Mouse (Mus musculus) adrenal gland, adult 8-10 months (tissue): ENCODE measurements at regions not wholly inside any gene's neighbourhood (a gene's known extent, or its start where the extent isn't known, plus 50 kb on each side); places are given as distances from the start of the nearest gene placed in this dataset.

ENCODE experiments used
- DNase-seq: peaks from one replicate; pipeline ENCODE4 v3.0.0; 2022

- no peak for DNase-seq
These were observed 56.6 kb downstream of the Olig3 start for GRCm38 (mm10) chr10:19412926-19413325.

DNA sequence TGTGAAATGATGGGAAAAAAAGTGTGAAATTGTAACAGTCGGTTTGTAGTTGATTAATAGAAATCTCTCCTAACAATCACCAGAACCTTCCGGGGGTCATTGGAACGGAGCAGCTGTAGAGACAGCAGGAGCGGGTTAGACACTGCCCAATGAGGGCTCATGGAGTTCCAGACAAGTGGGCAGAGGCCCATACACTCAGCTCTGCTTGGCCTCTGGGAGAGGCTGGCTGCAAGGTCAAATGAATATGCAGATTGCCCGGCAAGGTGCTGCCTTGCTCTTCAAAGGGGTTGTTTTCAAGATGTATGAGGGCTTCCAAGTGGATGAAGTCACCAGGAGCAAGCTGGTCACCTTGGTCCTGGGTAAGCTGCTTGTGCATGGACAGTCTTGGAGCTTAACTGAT, 57.6 kb downstream of the Olig3 start:
- no peak for DNase-seq

GRCm38 (mm10) chr10:19414834-19415233, 58.5 kb downstream of the Olig3 start:
- no peak for DNase-seq

DNA sequence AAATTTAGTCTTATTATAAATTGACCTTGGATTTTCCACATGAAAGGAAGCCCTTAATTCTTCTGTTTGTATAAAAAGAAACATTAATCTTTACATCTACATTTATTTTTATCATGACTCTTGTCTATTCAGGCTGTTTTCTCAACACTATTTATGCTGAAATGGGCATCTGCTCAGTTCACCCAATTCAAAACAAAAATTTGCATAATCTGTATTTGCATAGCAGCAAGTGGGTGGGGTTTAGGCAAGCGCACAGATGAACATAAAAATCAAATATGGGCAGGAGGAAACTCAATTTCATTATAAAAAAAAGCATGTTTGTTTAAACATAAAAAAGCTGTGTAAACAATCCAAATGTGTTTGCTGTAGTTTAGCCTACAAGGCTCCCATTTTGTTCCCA, 67.7 kb downstream of the Olig3 start:
- DNase-seq: no peak

DNA sequence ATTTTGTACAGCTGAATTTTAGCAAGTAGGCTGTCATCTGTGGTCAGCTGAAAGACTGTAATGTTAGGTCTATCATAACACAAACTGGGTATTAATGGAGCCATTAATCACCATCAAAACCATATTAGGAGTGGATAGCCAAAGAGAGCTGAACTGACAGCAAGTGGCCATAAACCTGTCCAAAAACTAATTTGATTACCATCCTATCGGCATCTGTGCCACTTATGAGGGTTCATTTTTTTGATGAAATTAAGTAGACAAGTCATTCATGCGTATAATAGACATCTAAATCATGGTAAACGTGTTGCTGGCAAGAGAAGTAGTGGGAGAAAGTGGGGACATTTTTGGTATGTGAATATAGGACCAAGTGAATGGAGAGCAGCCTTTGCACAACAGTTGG, 68.6 kb downstream of the Olig3 start:
- no peak for DNase-seq

GRCm38 (mm10) chr10:19426835-19427234, 70.5 kb downstream of the Olig3 start:
- no peak for DNase-seq

- DNase-seq: no peak
These were observed 76.2 kb downstream of the Olig3 start for GRCm38 (mm10) chr10:19432515-19432914.

DNA sequence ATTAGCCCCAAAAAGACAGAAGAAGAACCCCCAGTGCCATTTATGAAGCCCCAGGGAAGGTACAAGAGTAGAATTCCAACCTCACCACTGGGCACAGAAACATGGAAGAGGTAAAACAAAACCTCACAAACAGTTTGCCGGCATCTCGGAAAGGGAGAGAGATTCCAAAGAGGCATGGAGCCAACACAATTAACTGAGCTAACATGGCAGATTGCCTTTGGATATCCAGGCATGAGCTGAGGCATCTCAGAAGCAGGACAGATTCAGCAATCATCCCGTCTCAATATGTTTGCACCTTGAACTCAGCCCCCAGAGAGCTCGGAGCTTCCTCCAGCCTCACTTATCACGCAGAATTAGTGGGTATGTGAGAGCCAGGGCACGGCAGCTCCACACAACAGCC, 78.3 kb downstream of the Olig3 start:
- DNase-seq: no peak

- DNase-seq: no peak
These were observed 85.5 kb downstream of the Olig3 start for GRCm38 (mm10) chr10:19441807-19442206.

DNA sequence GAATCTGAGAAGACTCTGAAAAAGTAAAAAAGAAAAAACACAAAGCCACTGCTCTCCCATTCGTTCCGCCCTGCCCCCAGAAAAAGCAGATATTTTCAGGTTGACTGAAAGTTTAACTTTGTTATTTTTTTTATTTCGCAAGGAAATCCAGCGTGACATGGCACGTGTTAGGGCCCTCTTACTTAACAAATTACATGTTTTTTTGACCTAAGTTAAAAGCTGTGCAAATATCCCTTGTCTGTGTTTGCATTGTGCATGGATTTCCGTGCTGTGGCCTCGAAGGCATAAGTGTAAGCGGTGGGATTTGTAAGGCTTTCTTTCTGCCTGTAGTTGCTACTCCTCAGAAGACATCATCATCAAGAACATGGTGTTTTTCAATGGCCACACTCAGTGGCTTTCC, 87.2 kb downstream of the Olig3 start:
- no peak for DNase-seq

DNA sequence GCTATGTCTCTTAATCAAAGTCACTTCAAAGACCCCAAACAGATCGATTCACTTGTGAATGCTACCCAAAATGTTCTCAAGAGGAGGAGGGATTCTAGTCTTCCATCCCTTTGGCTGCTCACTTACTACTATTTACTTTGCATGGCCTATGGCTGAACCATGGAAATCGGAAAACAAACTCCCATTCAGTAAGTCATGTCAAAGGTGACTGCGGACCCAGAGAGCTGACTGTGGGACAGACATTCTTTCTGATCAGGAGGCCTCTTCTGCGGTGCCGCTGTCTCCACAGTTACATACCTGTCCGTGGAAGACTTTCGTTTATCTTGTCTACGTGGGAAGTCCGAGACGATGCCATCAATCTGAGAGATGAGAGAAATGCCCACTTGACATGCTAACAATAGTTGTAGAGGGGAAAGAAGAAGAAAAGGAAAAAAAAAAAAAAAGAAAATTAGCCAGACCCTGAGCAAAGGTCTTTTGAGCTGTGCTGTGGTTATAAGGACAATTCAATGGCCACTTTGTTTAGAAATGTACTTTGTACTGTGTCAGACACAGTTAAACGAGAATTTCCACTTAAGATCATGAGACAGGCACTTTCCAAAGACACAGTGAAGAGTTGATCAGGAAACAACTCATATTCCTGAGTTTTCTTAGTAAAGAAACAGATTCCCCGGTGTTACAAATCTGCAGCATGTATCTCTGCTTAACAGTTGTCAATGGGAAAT, 92.7 kb downstream of the Olig3 start:
- DNase-seq: no peak

- DNase-seq: no peak
These were observed 102.7 kb downstream of the Olig3 start for GRCm38 (mm10) chr10:19459053-19459452.

- no peak for DNase-seq
These were observed 103.4 kb downstream of the Olig3 start for GRCm38 (mm10) chr10:19459709-19460108.

GRCm38 (mm10) chr10:19460164-19460563, 103.8 kb downstream of the Olig3 start:
- no peak for DNase-seq

DNA sequence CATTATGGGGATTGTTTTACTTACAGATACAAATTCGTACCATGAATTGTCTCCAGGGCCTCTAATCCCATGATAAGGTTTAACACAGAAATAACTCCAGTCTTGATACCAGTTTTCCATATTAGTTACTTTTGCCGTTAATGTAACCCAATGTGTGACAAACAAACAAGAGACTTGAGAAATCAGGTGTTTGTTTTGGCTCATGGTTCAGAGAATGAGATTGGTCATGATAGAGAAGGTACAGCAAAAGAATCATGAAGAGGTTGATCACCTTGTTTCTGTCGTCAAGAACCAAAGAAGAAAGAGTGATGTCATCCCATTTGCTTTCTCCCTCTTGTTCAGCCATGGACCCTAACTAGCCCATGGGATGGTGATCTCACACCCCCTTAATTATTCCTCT, 107.5 kb downstream of the Olig3 start:
- no peak for DNase-seq

GRCm38 (mm10) chr10:19464504-19464903, 108.2 kb downstream of the Olig3 start:
- DNase-seq: no peak

GRCm38 (mm10) chr10:19471349-19472040, 115.2 kb downstream of the Olig3 start:
- DNase-seq: no peak

GRCm38 (mm10) chr10:19472066-19472465, 115.7 kb downstream of the Olig3 start:
- no peak for DNase-seq

DNA sequence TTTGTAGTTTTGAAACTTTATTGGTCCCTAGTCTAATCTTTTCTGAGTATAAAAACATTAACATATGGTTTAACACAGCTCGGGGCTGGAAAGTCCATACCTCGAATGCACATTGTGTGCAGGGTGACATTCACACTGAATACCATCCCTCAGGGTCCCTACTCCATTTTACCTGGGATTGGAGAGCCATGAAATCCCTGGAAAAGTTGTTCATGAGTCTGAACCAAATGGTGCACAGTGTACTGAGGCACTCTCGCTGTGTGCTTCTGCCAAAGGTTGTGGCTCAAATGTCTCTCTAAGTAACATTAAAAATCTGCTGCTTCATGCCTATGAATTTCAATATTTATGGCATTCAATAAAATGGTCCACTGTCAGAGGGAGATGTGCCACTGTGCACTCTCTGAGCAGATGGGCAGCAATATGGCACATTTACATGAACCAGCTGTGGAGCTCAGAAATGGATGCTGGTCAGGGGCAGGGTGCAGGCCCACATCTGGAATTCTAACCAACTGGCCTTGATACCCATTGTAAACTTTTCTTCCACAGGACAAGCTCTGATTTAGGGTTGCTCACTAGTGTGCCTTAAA, 116.7 kb downstream of the Olig3 start:
- DNase-seq: no peak

DNA sequence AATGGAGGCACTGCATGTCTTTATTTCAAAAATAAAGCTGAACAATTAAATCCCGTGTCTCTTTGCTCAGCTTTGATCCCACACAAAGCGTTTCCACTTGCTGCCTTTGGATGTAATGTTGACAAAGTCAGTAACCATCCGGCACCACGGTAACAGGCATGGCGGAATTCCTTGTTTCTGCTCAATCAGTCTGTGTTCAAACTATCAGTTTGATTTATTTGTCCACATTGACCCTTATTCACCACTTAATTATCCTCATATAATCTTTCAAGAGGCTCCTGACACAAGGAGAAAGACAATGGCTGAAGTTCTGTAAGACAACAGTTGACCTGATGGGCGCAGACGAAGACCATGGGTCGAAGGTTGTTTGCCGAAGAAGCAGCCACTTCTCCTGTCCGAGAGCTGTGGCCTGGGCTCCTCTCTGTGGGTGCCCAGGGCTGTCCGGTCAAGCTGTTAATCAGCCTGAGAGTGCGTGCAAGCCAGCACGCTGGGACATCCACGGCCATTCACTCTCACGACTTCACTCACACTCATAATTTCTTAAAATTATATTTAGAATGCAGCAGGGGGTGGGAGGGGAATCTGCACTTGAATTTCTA, 106.1 kb upstream of the Ifngr1 start:
- DNase-seq: no peak

DNA sequence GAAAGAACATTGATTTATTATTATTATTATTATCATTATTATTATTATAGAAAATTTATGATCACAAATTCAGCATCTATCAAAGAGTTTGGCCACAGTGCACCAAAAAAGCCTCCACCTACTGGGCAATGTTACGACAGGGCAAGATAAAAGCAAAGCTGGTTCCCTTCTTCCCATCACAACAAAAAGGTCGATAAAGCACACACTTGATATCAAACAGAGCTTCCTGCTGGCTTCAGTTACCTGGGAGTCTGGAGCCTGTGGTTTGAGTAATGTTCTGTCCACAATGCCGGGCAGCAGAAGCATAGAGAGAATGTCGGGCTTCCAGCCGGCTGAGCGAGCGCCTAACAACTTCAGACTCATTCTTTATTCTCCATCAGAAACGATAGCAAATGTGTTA, 101.2 kb upstream of the Ifngr1 start:
- DNase-seq: no peak

- DNase-seq: peak; percentile 19
These were observed 100.0 kb upstream of the Ifngr1 start for GRCm38 (mm10) chr10:19491513-19492380.
